Mouse (Mus musculus): ENCODE data around the gene Ccl25. TPM values are rescaled to one million over a fixed set of nuclear protein-coding genes. Genes with fewer than 3 reads are reported as not detected.

The Ccl25 gene
- total RNA-seq (2014; fragmentation: Nextera tagmentation) = 20.6 and 28.7 TPM in 2 replicates
- total RNA-seq (2017) = 16.7 and 17.1 TPM in 2 replicates

GRCm38 (mm10) chr8:4324983-4325750, at the start of gene Ccl25, which contains the start of gene Elavl1:
Gene Ccl25, plus strand, starts transcription at chr8:4325210.
Gene Elavl1, minus strand, starts transcription at chr8:4325413.
- ATAC-seq (replicated peaks; ENCODE audit: low FRiP score, low TSS enrichment, poor library complexity, severe bottlenecking) = peak; percentile 89

DNA sequence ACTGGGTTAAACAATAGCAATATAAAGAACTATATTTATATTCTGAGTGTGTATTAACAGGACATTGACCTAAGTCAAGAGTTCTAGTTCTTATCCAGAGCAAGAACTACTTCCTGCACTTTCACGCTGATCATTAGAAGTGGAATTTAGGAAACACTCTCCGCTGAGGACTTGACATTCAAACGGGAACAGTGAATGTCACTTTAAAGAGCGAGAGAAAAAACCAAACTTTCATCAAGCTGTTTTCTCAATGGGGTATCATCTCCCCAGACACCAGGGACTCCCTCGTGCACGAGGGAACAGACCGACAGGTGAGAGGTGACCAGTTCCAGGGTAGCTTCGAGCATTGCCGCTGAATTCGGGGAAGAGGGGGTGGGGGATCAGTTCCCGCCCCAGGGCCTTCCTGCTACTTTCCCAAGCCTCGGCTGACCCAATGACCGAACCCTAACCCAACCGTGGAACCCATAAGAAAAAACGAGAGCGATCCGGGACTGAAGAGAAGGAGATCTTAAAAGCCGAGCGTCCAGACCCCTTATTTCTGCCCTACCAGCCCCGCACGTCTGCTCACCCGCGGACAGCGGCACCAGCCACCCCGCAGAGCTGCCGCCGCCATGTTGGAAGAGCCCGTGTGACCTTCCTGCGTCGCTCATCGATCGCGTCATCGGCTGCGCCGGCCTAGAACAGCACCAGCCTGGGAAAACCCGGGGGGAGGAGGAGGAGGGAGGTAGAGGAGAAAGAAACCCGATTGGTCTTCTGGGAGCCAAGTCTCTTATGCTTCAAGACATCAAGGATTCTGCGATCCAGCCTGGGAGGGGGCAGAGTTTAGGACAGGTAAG, 49.5 kb upstream of the Ccl25 start, which contains the start of gene Timm44:
Gene Timm44 (minus strand): TSS at position 639 of the 836 bp plus-strand sequence.
- ATAC-seq (replicated peaks; ENCODE audit: low FRiP score, low TSS enrichment, poor library complexity, severe bottlenecking) = peak; percentile 97

- no peak for ATAC-seq (replicated peaks; ENCODE audit: low FRiP score, low TSS enrichment, poor library complexity, severe bottlenecking)
These were observed 48.9 kb upstream of the Ccl25 start for GRCm38 (mm10) chr8:4276111-4276465.

- ATAC-seq (replicated peaks; ENCODE audit: low FRiP score, low TSS enrichment, poor library complexity, severe bottlenecking) = no peak
These were observed 32.3 kb upstream of the Ccl25 start for GRCm38 (mm10) chr8:4292738-4293137.

DNA sequence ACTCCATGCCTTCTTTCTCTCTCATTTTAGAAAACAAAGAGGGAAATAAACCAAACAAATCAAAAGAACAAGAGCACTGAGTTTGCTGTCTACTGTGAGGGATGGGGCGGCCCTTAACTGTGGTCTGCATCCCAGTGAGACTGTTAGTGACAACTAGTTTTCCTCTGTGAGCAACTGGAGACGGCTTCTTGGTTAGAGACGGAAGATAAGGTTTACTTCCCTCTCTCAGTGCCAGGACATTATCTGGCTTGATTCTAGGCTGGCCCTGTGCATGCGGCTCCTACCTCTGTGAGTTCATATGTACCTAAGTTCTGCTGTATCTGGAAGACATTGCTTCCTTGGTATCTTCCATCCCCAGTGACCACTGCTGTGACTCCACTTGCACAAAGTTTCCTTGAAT, 27.2 kb upstream of the Ccl25 start:
- ATAC-seq (replicated peaks; ENCODE audit: low FRiP score, low TSS enrichment, poor library complexity, severe bottlenecking) = peak; percentile 58

DNA sequence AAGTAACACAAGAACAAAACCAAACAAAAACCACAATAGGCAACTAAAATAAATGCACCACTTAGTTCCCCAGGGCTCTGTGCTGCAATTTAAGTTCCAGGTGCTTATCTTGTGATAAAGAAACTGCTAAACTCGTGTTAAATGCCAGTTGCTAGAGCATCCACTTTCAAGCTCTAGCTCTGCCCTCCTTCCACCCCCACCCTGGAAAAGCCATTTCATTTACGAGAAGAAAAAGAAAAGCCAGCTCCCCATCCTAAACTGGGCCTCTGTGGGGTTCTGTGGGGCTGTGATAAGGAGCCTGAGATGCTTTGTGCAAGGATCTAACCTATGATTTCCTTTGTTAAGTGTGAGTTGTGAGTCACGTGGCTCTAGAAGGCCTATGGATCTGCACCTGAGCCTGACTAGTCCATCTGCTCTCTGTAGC, 20.9 kb upstream of the Ccl25 start:
- peak; percentile 96 for ATAC-seq (replicated peaks; ENCODE audit: low FRiP score, low TSS enrichment, poor library complexity, severe bottlenecking)

GRCm38 (mm10) chr8:4305838-4306237, 19.2 kb upstream of the Ccl25 start:
- ATAC-seq (replicated peaks; ENCODE audit: low FRiP score, low TSS enrichment, poor library complexity, severe bottlenecking) = no peak

DNA sequence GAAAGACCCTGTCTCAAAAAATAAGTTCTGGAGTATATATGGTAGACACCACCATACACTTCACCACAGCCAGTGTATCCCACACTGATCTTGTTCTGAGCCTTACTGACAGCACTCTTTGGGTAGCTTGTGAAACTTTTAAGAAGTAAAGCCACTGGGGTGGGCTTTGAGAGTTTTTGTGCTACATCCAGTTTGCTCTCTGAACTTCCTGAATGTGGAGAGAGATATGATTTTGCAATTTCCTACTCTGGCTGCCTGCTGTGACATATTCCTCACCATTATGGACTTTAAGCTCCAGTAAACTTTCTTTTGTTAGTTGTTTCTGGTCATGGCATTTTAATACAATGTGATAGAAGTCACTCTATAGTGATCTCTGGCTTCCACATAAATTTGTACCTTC, 12.9 kb upstream of the Ccl25 start:
- no peak for ATAC-seq (replicated peaks; ENCODE audit: low FRiP score, low TSS enrichment, poor library complexity, severe bottlenecking)

- no peak for ATAC-seq (replicated peaks; ENCODE audit: low FRiP score, low TSS enrichment, poor library complexity, severe bottlenecking)
These were observed 11.5 kb upstream of the Ccl25 start for GRCm38 (mm10) chr8:4313254-4314124.

DNA sequence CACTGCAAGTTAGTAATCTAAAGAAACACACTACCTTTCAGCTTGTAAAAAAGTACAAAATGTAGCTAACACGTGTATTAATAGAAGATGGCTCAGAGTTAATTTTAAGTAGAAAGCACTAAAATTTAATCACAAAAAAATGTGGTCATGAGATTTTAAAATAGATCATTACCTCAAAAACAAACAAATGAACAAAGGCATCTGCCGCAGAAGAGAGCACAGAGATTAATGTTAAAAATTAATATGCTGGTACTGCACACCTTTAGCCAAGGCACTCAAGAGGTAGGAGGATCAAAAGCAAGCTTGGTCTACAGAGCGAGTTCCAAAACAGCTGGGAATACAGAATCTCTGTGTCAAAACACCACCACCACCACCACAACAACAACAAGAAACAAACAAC, 10.2 kb upstream of the Ccl25 start:
- ATAC-seq (replicated peaks; ENCODE audit: low FRiP score, low TSS enrichment, poor library complexity, severe bottlenecking) = no peak

DNA sequence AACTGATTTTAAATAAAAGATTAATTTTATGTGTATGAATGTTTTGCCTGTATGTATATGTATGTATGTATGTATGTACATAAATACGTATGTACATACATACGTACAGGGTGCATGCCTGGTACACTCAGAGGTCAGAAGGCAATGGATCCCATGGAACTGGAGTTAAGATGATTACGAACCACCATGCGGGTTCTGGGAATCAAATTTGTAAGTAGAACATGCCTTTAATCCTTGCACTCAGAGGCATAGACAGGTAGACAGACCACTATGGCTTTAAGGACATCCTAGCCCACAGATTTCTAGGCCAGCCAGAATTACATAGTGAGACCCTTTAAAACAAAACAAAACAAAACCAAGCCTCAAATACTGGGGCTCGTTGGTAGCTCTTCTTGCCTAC, 6.9 kb upstream of the Ccl25 start:
- ATAC-seq (replicated peaks; ENCODE audit: low FRiP score, low TSS enrichment, poor library complexity, severe bottlenecking) = no peak

GRCm38 (mm10) chr8:4318796-4319572, 6.0 kb upstream of the Ccl25 start:
- ATAC-seq (replicated peaks; ENCODE audit: low FRiP score, low TSS enrichment, poor library complexity, severe bottlenecking) = peak; percentile 50

DNA sequence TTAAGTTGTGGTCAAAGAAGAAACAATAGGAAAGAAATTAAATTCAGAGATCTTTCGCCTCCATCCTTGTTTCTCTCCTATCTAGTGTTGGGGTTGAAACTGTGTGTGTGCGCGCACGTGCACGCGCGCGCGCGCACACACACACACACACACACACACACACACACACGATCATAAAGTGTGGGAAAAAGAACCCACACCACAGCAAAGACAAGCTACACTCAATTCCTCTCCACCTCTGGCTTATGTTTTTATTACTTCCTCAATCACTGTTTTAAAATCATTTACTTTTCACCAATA, 5.5 kb upstream of the Ccl25 start:
- ATAC-seq (replicated peaks; ENCODE audit: low FRiP score, low TSS enrichment, poor library complexity, severe bottlenecking) = no peak

DNA sequence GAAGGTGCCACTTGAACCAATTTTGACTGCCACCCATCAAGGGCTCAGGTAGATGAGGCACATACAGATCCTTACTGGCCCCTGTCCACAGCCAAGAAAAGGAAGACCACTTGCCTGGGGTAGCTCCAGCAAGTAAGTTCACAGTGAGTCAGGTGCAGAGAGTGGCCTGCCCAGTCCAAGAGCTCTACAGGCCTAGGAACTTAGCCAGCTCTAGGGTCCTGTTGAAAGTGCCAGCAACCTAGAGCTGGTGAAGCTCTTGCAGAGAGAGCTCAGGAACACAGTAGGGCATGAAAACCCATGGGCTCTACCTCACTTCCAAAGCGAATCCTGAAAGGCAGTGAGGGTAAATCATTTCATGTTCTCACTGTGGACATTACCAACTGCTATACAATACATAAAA, 4.6 kb upstream of the Ccl25 start:
- no peak for ATAC-seq (replicated peaks; ENCODE audit: low FRiP score, low TSS enrichment, poor library complexity, severe bottlenecking)

- no peak for ATAC-seq (replicated peaks; ENCODE audit: low FRiP score, low TSS enrichment, poor library complexity, severe bottlenecking)
These were observed 4.0 kb upstream of the Ccl25 start for GRCm38 (mm10) chr8:4321031-4321430.

DNA sequence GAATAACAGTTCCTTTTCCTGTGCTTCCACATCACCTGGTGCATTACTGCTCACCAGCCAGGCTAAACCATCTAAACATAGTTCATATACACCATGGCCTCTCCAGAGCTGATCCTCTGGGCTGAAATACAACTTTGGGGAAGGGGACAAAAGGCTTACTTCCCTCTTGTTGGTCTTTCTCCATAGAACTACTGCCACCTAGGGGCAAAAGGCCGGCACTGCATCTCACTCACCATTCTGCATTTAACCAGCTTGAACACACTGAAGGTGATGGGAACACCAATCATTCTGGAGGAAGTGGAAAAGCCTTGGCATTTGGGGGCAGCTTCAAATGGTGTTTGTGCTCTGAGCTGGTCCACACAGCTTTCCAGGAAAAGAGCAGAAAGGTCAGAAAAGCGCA, 2.5 kb upstream of the Ccl25 start:
- no peak for ATAC-seq (replicated peaks; ENCODE audit: low FRiP score, low TSS enrichment, poor library complexity, severe bottlenecking)

- peak; percentile 31 for ATAC-seq (replicated peaks; ENCODE audit: low FRiP score, low TSS enrichment, poor library complexity, severe bottlenecking)
These were observed 1.1 kb upstream of the Ccl25 start for GRCm38 (mm10) chr8:4323917-4324316.

- ATAC-seq (replicated peaks; ENCODE audit: low FRiP score, low TSS enrichment, poor library complexity, severe bottlenecking) = peak; percentile 15
These were observed 485 bp upstream of the Ccl25 start for GRCm38 (mm10) chr8:4324525-4324924.

DNA sequence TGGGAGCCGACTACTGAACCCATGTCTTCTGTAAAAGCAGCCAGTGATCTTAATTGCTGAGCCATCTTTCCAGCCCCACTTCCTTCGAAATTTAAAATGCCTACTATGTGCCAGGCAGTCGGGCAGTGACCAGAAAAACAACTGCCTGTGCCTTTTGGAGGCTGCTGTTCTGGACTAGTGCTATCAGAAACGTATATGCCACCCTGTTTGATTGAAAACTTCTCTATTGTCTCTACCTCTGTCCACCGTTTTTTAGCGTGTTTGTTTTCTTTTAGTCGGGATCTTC, 684 bp downstream of the Ccl25 start:
- ATAC-seq (replicated peaks; ENCODE audit: low FRiP score, low TSS enrichment, poor library complexity, severe bottlenecking) = no peak
